Mouse (Mus musculus): ENCODE results near the gene Akap6. TPM values are rescaled to one million over a fixed set of nuclear protein-coding genes. Genes with fewer than 3 reads are reported as not detected.

The Akap6 gene
- polyA plus RNA-seq, 1 experiment from 2014 or later, result 0.94 TPM

DNA sequence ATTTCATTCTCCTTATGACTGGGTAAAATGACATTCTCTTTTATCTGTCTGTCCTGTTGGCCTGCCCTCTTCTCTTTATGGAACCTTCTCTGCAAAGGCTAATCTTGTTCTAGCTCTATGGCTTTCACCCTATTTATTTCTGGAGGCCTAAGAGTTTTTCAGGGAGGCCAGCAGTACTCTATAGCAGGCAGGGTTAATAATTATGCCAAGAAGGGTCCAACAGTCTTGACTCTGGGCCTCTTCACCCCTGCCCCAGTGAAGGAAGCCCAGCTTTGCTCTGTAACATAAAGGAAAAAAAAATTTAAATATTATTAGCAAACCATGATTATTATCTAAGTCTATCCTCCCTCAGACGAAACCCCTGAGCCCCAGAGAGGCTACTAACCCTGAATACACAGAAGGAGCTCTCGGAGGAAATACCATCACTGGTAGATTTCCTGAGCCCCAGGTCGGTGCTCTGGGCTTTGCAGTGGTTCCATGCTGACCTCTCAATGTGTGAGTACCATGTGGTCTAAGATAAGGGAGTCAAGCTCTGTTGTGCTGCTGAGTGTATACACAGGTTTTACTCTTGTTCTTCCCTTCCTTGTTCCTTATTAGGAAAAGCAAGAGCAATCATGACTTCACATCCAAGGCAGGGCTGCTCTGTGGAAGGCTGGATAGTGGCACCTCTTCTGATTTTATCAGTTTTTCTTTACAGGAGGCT is 1.6 kb upstream of the Akap6 start:
- WGBS, result 66% methylated on average over 3 of the region's 3 CpGs
- Histone ChIP-seq H3K4me3 (replicated peaks) (no peak overlapping the region), H3K36me3 (no peaks in the 10 kb centered on the region), H3K4me2 (no peak overlapping the region), H3K27ac (no peak overlapping the region), H3K9ac (replicated peaks) (no peak overlapping the region), H3K4me1 (replicated peaks) (peaks cover 41% of the 10 kb centered on the region), H3K27me3 (no peaks in the 10 kb centered on the region), H3K9me3 (no peaks in the 10 kb centered on the region)
- ATAC-seq (ENCODE audit: insufficient number of reproducible peaks, insufficient read depth, low FRiP score, low TSS enrichment, low read depth), result no peak

DNA sequence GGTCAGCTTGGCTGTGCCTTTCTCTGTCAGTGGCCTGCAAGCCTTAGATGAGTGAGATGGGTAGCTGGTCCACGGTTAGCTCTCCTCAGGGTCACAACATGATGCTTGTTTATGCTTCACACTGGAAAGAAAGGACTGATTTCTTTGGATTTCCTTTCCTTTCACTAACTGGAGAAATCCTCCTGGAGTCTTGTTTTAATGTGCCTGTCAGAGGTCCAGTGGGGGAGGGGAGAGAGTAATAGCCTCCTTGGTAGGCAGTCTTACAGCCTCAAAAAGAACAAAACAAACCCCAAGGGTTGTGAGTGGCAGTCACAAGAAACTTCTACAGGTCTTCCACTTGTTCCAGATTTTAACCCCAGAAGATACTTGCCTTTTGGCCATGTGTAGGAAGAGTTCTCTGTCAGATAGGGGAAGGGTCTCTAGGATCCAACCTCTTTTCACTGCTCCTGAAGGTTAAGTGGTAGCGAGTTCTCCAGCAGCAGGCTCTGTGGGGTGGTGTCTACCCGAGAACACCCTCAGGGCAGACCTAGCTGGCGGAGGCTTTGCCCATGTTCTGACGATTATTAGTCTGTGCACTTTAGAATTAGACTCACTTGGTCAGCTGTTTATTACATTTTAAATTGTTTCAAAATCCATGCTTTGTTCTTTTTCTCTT is 780 bp upstream of the Akap6 start:
- no peak overlapping the region for H3K4me2 ChIP-seq
- no peak overlapping the region for H3K27ac ChIP-seq
- no peak overlapping the region for H3K4me3 ChIP-seq (replicated peaks)
- 41% methylated on average over 5 of the region's 5 CpGs for WGBS
- no peaks in the 10 kb centered on the region for H3K9me3 ChIP-seq
- ATAC-seq (ENCODE audit: insufficient number of reproducible peaks, insufficient read depth, low FRiP score, low TSS enrichment, low read depth), result no peak
- H3K9ac ChIP-seq (replicated peaks), result no peak overlapping the region
- no peaks in the 10 kb centered on the region for H3K27me3 ChIP-seq
- H3K36me3 ChIP-seq, result no peaks in the 10 kb centered on the region
- H3K4me1 ChIP-seq (replicated peaks), result peaks cover 44% of the 10 kb centered on the region

DNA sequence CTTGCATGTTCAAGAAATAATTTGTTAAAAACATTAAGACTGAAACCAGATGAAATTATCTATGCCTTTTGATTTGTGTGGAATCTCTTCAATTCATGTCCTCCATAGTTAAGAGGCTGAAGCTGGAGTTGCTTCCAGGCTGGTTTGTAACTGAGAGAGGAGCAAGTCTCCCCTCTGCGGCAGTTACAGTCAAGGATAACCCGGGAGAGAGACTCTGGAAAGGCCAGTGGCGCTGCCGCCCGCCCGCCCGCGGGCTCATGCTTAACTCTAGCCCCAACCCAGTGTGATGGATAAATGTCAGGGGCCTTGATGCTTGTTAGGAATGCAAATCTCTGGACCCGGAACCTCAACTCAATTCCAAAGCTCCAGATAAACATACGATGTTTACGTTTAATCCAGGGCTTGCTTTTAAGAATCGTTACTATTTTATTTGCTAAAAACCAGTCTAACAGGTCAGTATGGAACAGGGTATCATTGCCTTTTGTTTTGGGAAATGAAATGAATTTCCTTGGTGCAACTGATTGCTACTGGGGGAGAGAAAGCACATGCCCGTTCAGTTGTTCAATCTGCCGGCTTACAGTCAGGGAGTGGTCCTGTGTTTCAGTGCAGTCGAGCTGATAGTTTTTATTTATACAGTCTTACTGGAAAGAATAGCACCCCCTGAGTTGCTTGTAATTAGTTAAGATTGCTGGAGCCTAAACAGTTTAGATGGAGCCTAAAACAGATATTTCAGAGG is 946 bp downstream of the Akap6 start:
- H3K4me3 ChIP-seq (replicated peaks), result peak overlapping the region; percentile 23; the same call in 1 of the 2 replicates
- no peaks in the 10 kb centered on the region for H3K9me3 ChIP-seq
- no peak for ATAC-seq (ENCODE audit: insufficient number of reproducible peaks, insufficient read depth, low FRiP score, low TSS enrichment, low read depth)
- H3K9ac ChIP-seq (replicated peaks), result no peak overlapping the region
- no peaks in the 10 kb centered on the region for H3K36me3 ChIP-seq
- H3K27ac ChIP-seq, result peak overlapping the region; percentile 79
- WGBS, result 28% methylated on average over 15 of the region's 15 CpGs
- peaks cover 55% of the 10 kb centered on the region for H3K4me1 ChIP-seq (replicated peaks)
- no peaks in the 10 kb centered on the region for H3K27me3 ChIP-seq
- peak overlapping the region; percentile 56 for H3K4me2 ChIP-seq

DNA sequence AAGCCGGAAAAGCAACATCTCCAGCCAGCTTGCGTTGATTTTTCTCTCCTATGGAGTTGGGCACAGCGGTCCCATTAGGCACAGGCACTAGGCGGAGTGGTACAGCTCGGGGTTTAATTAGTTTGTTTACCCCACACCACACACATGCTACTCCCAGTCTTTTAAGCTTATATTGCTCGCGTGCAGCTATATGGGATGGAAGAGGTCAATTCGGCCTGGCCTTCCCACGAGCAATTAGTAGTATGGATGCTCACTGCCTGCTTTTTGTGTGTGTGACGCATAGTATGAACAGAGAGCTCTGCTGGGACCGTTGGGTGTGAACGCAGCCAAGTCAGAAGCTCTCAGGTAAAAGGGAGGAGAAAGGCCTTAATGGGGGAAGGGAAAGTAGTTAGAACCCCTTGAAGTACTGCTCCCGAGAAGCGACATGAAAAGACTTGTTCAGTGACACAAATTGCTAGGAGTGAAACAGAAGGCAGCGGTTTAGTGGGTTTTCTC is 1.6 kb downstream of the Akap6 start:
- Histone ChIP-seq H3K9ac (replicated peaks) (peak overlapping the region; percentile 44; the same call in 1 of the 2 replicates), H3K27me3 (no peaks in the 10 kb centered on the region), H3K4me1 (replicated peaks) (peaks cover 55% of the 10 kb centered on the region), H3K27ac (peak overlapping the region; percentile 79), H3K9me3 (no peaks in the 10 kb centered on the region), H3K4me3 (replicated peaks) (peak overlapping the region; percentile 23), H3K36me3 (no peaks in the 10 kb centered on the region), H3K4me2 (peak overlapping the region; percentile 56)
- WGBS, result 19% methylated on average over 15 of the region's 15 CpGs
- ATAC-seq (ENCODE audit: insufficient number of reproducible peaks, insufficient read depth, low FRiP score, low TSS enrichment, low read depth), result peak; percentile 11; the same call in 1 of the 2 replicates

DNA sequence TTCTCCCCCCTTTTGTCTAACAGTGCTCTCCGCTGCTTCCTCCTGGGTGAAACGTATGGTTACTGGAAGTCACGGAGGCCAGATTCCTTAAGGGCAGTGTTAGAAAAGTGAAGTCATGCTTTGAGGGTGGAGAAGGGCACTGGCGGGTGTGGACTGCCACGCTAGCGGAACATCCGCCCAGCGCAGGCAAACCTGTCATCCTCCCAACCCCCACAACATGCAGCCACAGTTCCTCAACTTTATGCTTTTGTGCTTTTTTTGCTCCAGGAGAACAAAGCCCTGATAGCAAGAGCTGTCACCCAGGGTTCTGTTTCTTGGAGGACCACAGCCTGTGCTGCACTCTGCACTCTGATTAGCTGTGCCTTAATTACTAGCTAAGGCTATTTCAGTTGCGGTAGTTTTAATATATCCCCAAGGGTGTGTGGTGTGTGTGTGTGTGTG is 2.0 kb downstream of the Akap6 start:
- ATAC-seq (ENCODE audit: insufficient number of reproducible peaks, insufficient read depth, low FRiP score, low TSS enrichment, low read depth), result no peak; the same call in 1 of the 2 replicates
- Histone ChIP-seq H3K9ac (replicated peaks) (peak overlapping the region; percentile 44; the same call in 1 of the 2 replicates), H3K27me3 (no peaks in the 10 kb centered on the region), H3K9me3 (no peaks in the 10 kb centered on the region), H3K27ac (peak overlapping the region; percentile 79), H3K4me1 (replicated peaks) (peaks cover 55% of the 10 kb centered on the region), H3K4me2 (peak overlapping the region; percentile 56), H3K36me3 (no peaks in the 10 kb centered on the region), H3K4me3 (replicated peaks) (peak overlapping the region; percentile 23)
- WGBS, result 19% methylated on average over 9 of the region's 9 CpGs

DNA sequence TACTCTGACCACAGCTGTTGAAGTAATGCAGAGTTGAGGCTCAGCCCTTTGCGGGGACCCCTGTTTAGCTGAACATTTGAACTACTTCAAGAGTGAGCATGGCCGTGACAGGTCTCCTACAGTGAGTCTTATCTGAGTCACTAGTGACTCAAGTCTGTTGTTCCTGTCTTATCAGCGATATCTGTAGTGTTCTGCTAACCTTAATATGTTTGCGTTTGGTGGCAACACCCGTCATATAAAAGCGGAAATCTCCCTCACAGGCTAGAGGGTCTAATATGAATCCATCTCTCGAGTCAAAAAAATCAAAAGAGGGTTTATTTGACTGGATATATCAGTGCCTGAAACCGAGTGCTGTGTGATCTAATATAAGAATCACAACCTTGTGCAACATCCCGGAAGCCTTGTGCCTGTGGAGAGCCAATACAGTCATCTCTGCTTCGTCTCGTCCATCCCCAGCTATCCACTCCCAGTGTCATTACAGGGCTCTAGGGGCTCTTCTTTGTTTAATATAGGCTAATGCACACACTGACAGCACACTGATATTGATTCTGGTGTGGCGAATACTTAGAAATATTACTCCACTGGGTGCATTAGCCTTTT is 3.3 kb downstream of the Akap6 start:
- H3K9ac ChIP-seq (replicated peaks), result no peak overlapping the region
- H3K4me2 ChIP-seq, result no peak overlapping the region
- H3K4me3 ChIP-seq (replicated peaks), result no peak overlapping the region
- H3K4me1 ChIP-seq (replicated peaks), result peaks cover 57% of the 10 kb centered on the region
- H3K36me3 ChIP-seq, result no peaks in the 10 kb centered on the region
- H3K27me3 ChIP-seq, result no peaks in the 10 kb centered on the region
- H3K27ac ChIP-seq, result no peak overlapping the region
- WGBS, result 87% methylated on average over 12 of the region's 12 CpGs
- no peak for ATAC-seq (ENCODE audit: insufficient number of reproducible peaks, insufficient read depth, low FRiP score, low TSS enrichment, low read depth)
- H3K9me3 ChIP-seq, result no peaks in the 10 kb centered on the region

DNA sequence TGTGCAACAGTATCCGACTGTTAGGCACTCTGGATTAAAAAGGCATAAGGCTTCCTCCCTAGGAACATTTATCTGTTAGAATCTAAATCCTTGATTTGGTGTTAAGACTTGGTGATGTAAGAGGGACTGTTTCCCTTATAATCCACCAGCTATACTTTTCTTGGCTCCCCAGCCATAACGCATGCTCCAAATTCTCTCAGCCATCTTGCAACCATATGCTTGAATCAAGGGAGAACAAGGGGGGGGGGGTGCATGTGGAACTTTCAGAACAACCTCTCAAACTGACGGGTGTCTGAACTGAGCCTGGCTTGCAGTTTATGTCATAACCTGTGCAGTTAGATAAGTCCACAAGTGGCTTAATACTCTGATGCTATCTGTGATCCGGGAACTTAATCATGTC is 4.9 kb downstream of the Akap6 start:
- no peak overlapping the region for H3K4me3 ChIP-seq (replicated peaks)
- H3K36me3 ChIP-seq, result no peaks in the 10 kb centered on the region
- H3K4me1 ChIP-seq (replicated peaks), result peaks cover 49% of the 10 kb centered on the region
- 40% methylated on average over 4 of the region's 4 CpGs for WGBS
- no peak overlapping the region for H3K4me2 ChIP-seq
- no peaks in the 10 kb centered on the region for H3K9me3 ChIP-seq
- H3K27ac ChIP-seq, result peak overlapping the region; percentile 54; the same call in 1 of the 2 replicates
- no peak overlapping the region for H3K9ac ChIP-seq (replicated peaks)
- no peaks in the 10 kb centered on the region for H3K27me3 ChIP-seq
- ATAC-seq (ENCODE audit: insufficient number of reproducible peaks, insufficient read depth, low FRiP score, low TSS enrichment, low read depth), result no peak

DNA sequence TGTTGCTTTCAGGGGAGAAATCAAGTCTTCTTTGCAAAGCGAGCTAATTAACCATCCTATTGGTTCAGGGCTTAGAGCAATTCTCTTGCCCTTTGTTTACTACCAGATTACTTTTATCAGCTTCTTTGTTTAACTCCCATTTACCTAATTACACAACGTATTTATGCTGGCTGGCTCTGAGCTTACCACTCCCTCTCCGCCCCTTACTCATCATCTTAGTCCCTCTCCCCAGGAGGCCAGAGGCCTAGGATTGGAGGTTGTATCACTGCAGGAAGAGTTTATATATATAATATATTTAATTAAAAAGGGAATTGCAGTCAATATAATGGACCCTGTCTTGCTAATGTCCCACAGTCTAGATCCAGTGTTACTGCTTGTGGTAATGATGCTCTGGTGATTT is 5.6 kb downstream of the Akap6 start:
- 49% methylated on average over 3 of the region's 3 CpGs for WGBS
- H3K4me3 ChIP-seq (replicated peaks), result no peak overlapping the region

DNA sequence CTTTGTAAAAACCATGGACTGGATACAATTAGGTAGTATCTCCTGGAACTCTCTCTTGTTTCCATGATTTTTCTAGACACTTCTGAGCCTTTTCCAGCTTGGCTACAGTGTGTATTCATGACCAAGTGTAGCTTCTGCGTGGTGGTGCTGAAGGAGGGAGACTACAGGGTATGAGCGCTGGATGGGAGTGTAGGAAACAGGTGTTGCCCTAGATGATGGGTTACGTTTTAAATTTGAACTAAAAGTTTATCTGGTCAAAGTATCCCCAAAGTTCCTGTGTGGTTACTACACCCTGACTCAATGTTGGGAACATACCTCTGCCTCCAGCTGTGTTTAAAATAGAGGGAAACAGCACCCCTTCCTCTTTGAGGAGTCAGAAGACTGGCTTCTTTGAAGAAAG is 12.2 kb downstream of the Akap6 start:
- H3K27me3 ChIP-seq, result no peaks in the 10 kb centered on the region
- H3K4me2 ChIP-seq, result no peak overlapping the region
- H3K36me3 ChIP-seq, result no peaks in the 10 kb centered on the region
- H3K4me1 ChIP-seq (replicated peaks), result peaks cover 4% of the 10 kb centered on the region; the same call in 1 of the 2 replicates
- no peaks in the 10 kb centered on the region for H3K9me3 ChIP-seq
- no peak overlapping the region for H3K4me3 ChIP-seq (replicated peaks)
- WGBS, result 92% methylated on average over 3 of the region's 3 CpGs
- no peak for ATAC-seq (ENCODE audit: insufficient number of reproducible peaks, insufficient read depth, low FRiP score, low TSS enrichment, low read depth)
- H3K9ac ChIP-seq (replicated peaks), result no peak overlapping the region
- H3K27ac ChIP-seq, result no peak overlapping the region

More for the DNA sequence above, 5.6 kb downstream of the Akap6 start:
- no peaks in the 10 kb centered on the region for H3K9me3 ChIP-seq
- ATAC-seq (ENCODE audit: insufficient number of reproducible peaks, insufficient read depth, low FRiP score, low TSS enrichment, low read depth), result no peak
- no peaks in the 10 kb centered on the region for H3K36me3 ChIP-seq
- peaks cover 44% of the 10 kb centered on the region for H3K4me1 ChIP-seq (replicated peaks)
- no peak overlapping the region for H3K9ac ChIP-seq (replicated peaks)
- H3K27ac ChIP-seq, result no peak overlapping the region
- no peak overlapping the region for H3K4me2 ChIP-seq
- H3K27me3 ChIP-seq, result no peaks in the 10 kb centered on the region

DNA sequence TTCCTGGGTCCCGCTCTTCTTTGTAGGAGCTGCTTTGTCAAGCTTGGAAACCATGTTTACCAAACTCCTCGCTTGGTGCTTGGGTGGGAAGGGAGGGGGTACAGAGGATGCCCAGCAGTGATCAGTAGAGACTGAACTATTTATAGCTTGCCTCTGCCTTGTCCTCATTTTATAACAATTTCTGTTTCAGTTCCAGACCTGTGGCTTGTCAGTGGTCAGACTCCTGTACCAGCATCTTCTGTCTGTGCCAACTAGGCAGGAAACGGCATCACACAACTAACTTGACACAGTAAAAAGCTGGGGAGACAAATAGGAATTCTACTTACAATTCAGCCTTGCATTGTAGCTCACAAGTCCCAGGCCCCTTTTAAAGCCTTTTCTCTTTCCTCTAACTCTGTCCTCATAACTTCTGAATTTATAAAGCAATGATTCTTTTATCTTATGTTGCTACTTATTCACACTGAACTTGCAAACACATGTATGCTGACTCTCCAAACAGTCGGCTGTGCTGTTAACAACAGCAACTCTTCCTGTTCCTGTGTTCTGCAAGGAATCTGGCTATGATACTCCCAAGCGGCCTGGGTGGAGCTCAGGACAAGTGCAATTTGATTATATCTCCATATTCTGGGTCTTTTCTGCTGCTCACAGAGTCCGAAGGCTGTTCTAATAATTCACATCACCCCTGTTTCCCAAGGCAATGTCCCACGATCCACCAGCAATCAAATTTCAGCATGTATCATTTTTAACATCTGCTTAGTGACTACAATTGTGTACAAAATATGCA is 12.9 kb downstream of the Akap6 start:
- no peak overlapping the region for H3K9ac ChIP-seq (replicated peaks)
- H3K9me3 ChIP-seq, result no peaks in the 10 kb centered on the region
- H3K27me3 ChIP-seq, result no peaks in the 10 kb centered on the region
- no peak overlapping the region for H3K27ac ChIP-seq
- H3K36me3 ChIP-seq, result no peaks in the 10 kb centered on the region
- H3K4me2 ChIP-seq, result no peak overlapping the region
- WGBS, result 74% methylated on average over 7 of the region's 7 CpGs
- peaks cover 4% of the 10 kb centered on the region; the same call in 1 of the 2 replicates for H3K4me1 ChIP-seq (replicated peaks)
- H3K4me3 ChIP-seq (replicated peaks), result no peak overlapping the region
- no peak for ATAC-seq (ENCODE audit: insufficient number of reproducible peaks, insufficient read depth, low FRiP score, low TSS enrichment, low read depth)
